Mouse (Mus musculus) CD4-positive, CD25-positive, alpha-beta regulatory T cell (primary cell): ENCODE results near the gene Cpt1c. TPM values are rescaled to one million over a fixed set of nuclear protein-coding genes. Genes with fewer than 3 reads are reported as not detected.

Experiments used
- polyA plus RNA-seq: library from polyadenylated mRNA; unstranded; fragments of 100-300 nt; shearing (Covaris generic); gene quantifications from one replicate; pipeline ENCODE4 v1.2.1, GENCODE M21; 2017

Gene Cpt1c
- 0.30 TPM for polyA plus RNA-seq

DNA sequence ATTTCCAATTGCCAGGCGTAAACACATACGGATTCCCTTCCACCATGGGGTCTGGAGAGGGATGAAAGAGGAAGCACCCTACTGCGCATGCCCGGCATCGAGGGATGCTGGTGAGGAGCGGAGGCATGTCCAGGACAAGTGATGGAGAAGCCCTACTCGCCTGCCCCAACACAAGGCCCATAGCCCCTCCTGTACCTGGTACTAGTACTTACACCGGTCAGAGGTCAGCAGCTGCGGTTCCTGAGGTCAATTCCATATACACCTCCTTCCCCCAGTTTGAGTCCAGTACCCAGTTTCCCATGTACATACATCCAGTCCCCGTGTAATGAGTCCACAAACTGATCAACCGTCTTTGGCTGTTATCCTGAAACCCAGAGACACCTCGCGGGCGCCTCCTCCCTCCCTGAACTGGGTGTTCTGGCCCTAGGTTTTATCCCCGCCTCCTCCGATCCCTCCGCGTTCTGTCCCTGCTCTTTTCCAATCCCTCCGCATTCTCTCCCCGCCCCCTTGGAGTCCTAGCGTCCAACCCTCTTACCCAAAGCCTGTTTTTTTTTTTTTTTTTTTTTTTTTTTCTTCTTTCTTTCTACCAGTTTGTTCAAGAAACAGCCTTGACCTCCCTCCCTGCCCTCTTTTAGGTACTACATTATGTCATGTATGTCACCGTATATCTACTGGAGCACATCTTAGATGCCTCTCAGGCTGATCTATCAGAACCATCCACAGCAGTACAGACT lies at the start of gene Cpt1c:
TSS of gene Cpt1c (minus strand) at position 469 of the 734 bp plus-strand sequence.

DNA sequence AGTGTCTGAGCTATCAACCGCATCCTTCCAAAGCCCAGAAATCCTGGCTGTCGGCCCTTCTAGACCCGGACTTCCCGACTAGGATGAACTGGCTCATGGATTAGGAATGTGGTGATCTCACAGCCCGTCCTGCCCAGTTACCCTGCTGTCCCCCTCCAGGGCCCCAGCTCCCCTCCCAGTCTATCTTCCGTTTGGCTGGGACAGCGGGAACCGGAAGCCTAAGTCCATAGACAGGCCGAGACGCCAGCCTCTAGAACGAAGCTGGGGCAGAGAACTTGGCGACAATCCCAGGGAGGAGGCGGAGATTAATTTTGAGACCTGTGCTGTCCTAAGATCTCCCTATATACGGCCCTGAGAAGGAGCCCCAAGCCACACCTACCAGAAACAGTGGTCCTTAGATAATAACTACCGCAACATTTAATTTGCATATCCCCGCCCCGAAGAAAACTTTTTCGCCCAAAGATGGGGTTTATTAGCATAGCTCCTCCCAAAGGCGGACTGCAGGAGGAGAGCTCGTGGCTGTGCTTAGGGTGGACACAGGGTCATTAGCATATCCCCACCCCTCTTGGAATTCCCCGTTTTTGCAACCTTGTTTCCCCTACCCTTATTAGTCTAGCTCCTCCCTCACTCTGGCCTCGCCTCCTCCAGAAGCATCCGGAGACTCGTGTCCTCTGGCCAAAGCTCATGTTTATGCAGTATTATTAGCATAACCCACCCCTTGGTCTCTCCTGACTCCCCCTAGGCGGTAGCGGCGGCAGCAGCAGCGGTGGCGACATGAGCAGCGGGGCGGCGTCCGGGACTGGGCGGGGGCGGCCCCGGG lies 42.8 kb upstream of the Cpt1c start, which contains the start of gene Rras:
TSS of gene Rras (plus strand) at position 720 of the 820 bp plus-strand sequence.

DNA sequence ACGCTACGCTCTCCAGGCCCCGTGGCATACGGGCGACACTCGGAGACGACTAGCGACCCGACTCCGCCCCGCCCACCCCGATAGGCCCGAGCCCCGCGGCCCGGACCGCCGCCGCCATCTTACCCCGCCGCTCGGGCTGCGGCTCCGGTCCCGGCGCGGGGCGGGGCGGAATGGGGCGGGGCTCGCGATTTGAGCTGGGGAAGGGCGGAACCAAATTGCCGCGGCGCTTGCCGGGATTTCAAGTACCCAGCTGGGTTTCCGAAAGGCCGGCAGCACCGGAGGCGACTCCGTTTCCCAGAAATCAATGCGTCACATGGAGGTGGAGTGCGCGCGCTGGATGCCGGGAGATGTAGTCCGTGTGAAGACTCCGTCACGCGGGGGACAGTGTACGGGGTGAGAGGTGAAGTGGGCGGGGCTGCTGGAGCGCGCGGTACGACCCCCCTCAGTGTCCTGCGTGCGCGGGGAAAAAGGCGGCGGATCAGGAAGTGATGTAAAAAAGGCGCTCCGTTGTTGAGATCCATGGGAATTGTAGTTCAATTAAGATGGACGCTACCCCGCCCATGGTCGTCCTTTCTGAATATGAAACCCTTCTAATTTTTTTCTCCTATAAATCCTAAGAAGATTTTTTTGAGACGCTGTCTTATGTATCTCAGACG lies 41.4 kb upstream of the Cpt1c start, which contains the start of gene Scaf1:
TSS of gene Scaf1 (minus strand) at position 407 of the 656 bp plus-strand sequence.

DNA sequence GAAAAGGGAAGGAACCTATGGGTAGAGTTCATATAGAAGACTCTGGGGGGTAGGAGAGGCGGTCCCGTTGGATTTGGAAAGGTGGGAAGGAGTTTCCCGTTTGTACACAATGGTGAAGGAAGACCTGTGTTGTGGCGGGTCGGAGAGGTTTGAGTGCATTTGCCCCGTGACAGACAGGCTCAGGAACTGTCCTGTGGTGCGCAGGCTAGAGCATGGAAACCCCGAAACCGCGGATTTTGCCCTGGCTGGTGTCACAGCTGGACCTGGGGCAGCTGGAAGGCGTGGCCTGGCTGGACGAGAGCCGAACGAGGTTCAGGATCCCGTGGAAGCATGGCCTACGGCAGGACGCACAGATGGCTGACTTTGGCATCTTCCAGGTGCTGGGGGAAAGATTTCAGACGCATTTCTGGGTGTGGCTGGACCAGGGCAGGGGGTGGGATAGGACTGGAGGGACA lies 23.9 kb upstream of the Cpt1c start, which contains the start of gene Bcl2l12:
TSS of gene Bcl2l12 (minus strand) at position 212 of the 455 bp plus-strand sequence.

DNA sequence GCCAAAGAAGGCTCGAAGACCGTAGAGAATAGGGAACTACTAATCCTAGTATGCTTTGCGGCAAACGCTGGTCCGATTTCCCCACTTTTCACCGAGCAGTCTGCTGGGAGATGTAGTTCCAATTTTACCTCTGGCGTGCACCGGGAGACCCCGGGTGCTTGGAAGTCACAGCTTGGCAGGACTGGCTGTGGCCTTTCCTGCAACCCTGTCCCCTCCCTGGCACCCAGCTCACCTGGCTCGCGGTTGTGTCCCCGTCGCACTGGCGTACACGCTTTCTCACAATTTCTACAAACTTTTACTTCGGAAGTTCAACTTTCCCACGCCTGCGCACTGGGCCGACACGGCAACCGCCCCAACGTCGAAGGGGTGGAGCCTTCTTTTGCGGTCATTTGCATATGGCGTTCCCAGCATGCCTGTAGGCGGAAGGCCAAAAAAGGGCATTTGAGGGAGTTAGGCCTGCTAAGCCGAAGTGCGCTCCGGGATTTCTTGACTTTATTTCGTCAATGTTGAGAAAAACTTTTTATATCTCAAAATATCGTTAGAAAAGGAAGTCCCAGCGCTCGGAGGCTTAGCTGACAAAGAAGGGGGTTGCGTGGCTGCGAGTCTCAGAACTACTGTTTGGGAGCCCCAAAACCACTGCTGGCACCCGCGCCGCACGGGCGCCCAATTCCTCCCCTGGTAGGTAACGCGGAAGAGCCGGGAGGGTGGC lies 22.7 kb upstream of the Cpt1c start, which contains the start of gene Irf3:
TSS of gene Irf3 (plus strand) at position 418 of the 709 bp plus-strand sequence.

DNA sequence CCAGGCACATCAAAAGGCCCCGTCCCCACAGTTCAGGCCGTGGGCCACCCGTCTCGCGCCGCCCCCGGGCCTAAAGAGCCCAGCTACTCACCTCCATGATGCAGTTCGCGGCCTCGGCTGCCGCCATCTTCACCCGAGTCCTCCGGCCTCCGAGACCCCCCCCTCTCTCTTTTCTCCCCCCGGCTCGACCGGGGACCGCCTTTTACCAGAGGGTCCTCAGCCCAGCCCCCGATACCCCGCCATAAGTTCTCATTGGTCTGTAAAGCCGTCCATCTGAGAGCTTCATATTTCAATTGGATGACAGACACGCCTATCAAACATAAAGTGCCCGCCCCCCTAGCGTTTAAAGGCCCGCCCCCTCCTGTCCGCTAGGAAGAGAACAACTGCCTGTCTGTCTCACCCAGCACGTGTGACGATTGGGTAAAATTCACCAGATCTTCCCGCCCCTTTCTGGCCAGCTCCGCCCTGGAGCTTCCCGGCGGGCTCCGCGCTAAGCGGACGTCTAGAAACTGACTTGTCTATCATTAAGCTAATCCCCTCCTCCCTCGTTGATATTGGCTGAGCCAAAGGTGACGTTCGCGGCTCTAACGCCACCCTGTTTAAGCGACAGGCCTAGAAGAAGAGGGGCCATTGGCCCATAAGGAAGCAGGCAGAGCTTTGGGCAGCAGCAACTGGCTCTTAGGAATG lies 11.7 kb upstream of the Cpt1c start, which contains the start of gene Prmt1:
TSS of gene Prmt1 (minus strand) at position 377 of the 687 bp plus-strand sequence.

DNA sequence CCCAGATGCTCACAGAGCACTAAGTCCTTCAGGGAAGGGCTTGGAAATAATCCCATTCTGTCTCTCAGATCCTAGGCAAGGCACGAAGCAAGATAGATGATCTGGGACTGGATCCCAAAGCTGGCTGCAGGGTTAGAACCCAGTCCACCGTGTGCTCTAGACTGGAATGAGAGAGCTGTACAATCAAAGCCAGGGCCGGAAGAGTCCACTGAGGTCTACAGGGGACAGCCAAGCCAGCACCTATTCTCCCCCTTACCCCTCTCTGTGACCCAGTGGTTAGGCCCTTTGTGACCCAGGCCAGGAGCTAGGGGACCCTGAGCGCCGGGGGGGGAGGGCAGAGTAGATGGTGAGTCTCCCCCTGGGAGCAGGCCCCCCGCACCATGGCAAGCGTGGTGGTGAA lies 31.7 kb downstream of the Cpt1c start, which contains the start of gene Tsks:
TSS of gene Tsks (plus strand) at position 301 of the 400 bp plus-strand sequence.

DNA sequence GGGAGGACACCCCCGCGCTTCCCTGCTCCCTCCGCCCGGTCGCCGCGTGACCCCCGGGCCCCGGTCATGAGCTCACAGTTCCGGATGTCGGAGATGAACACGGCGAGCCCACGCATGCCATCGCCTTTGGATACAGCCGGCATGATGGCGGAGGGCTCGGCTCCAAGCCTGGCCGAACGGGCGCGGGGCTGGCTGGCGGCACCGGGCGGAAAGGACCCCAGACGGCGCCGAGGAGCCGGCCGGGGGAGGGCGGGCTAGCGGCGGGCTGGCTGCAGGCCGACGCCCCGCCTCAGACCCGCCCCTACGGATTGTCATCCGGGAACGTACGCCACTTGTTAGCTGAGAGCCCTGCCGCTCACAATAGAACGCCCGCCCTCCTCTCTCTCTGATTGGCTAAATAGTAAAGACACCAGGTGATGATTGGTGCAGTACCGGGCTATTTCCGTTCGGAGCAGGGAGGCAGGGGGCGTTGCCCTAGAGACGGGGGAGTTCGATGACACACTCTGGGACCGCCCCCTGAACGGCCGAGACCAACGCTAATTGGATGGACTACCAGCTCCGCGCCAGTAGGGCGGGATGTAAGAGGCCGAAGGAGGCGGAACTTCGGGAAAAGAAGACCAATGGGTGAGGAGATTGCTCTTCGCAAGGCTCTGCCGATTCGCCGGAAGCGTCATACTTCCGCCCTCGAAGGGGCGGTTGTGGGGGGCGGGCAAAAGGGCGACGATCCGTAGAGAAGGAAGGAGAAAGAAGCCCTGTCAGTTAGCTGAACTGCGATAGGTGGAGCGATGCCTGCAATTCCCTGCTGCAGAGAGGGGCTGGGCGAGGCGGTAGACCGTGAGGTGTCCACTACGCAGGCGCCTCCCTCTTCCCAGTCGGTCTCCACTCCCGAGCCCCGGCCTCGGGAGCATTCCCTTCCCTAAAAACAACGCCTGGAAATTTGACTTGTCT lies 45.2 kb downstream of the Cpt1c start, which contains the start of gene Ap2a1:
TSS of gene Ap2a1 (minus strand) at position 293 of the 948 bp plus-strand sequence.

Other genes with a start within 250 kb of the Cpt1c start
- gene Vrk3, start 226.4 kb downstream of the Cpt1c start, polyA plus RNA-seq: 106 TPM
- gene Zfp473, start 223.8 kb downstream of the Cpt1c start, polyA plus RNA-seq: 0.71 TPM
- 43.8 TPM for gene Nup62, start 158.8 kb downstream of the Cpt1c start, polyA plus RNA-seq
- 2.3 TPM for gene Il4i1, start 158.5 kb downstream of the Cpt1c start, polyA plus RNA-seq
- 0.39 TPM for gene Atf5, start 158.2 kb downstream of the Cpt1c start, polyA plus RNA-seq
- 35.4 TPM for gene Akt1s1, start 125.9 kb downstream of the Cpt1c start, polyA plus RNA-seq
- 93.5 TPM for gene Tbc1d17, start 125.8 kb downstream of the Cpt1c start, polyA plus RNA-seq
- gene Pnkp, start 117.7 kb downstream of the Cpt1c start, polyA plus RNA-seq: 105 TPM
- 27.7 TPM for gene Ptov1, start 105.1 kb downstream of the Cpt1c start, polyA plus RNA-seq
- 59.3 TPM for gene Med25, start 82.1 kb downstream of the Cpt1c start, polyA plus RNA-seq
- 45.3 TPM for gene Fuz, start 78.8 kb downstream of the Cpt1c start, polyA plus RNA-seq
- 68.0 TPM for gene Ap2a1, start 45.4 kb downstream of the Cpt1c start, polyA plus RNA-seq
- not detected for gene Tsks, start 31.6 kb downstream of the Cpt1c start, polyA plus RNA-seq
- gene Prmt1, start 11.7 kb upstream of the Cpt1c start, polyA plus RNA-seq: 175 TPM
- 235 TPM for gene Irf3, start 22.8 kb upstream of the Cpt1c start, polyA plus RNA-seq
- gene Bcl2l12, start 23.9 kb upstream of the Cpt1c start, polyA plus RNA-seq: 35.8 TPM
- gene Scaf1, start 41.5 kb upstream of the Cpt1c start, polyA plus RNA-seq: 38.8 TPM
- gene Rras, start 43.1 kb upstream of the Cpt1c start, polyA plus RNA-seq: 24.1 TPM
- gene Prr12, start 78.0 kb upstream of the Cpt1c start, polyA plus RNA-seq: 4.0 TPM
- 115 TPM for gene Nosip, start 87.6 kb upstream of the Cpt1c start, polyA plus RNA-seq
- 3.0 TPM for gene Prrg2, start 87.8 kb upstream of the Cpt1c start, polyA plus RNA-seq
- 10.7 TPM for gene Rcn3, start 117.4 kb upstream of the Cpt1c start, polyA plus RNA-seq
- gene Fcgrt, start 129.0 kb upstream of the Cpt1c start, polyA plus RNA-seq: 2.8 TPM
- gene Rps11, start 149.6 kb upstream of the Cpt1c start, polyA plus RNA-seq: 2,481 TPM
- 2,316 TPM for gene Rpl13a, start 153.9 kb upstream of the Cpt1c start, polyA plus RNA-seq
- not detected for gene Gm45713, start 161.4 kb upstream of the Cpt1c start, polyA plus RNA-seq
- gene Flt3l, start 161.6 kb upstream of the Cpt1c start, polyA plus RNA-seq: 309 TPM
- gene Pih1d1, start 179.5 kb upstream of the Cpt1c start, polyA plus RNA-seq: 59.4 TPM
- 58.9 TPM for gene Aldh16a1, start 179.7 kb upstream of the Cpt1c start, polyA plus RNA-seq
- gene Slc17a7, start 189.1 kb upstream of the Cpt1c start, polyA plus RNA-seq: 0.08 TPM
- gene Gfy, start 204.7 kb upstream of the Cpt1c start, polyA plus RNA-seq: not detected
- not detected for gene Pth2, start 206.1 kb upstream of the Cpt1c start, polyA plus RNA-seq
- 0.07 TPM for gene Ccdc155, start 230.0 kb upstream of the Cpt1c start, polyA plus RNA-seq
- gene Dkkl1, start 237.3 kb upstream of the Cpt1c start, polyA plus RNA-seq: 8.9 TPM
- gene Tead2, start 240.9 kb upstream of the Cpt1c start, polyA plus RNA-seq: 4.9 TPM